Mouse (Mus musculus): Measurements from ENCODE around the gene Armc2. TPM values are rescaled to one million over a fixed set of nuclear protein-coding genes. Genes with fewer than 3 reads are reported as not detected.

Armc2 gene
- polyA plus RNA-seq, 1 experiment from 2014 or later, result 3.4 TPM

DNA sequence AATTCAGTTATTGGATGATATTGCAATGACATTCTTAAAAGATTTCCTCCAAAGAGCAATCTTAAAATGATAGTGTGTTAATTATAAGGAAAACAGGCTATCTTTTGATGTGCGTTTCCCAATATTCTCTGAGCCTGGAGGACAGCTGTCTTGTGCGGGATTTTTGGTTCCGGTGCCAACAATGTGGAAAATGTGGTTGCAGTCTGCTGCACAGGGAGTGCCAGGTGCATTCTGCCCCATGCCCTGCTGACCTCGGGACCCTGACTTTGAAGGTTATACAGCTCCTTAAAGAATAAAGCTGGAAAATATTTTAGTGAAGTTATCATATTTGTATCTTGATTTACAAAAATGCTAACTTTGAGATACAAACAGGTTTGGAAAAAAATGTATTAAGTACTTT, 110.3 kb downstream of the Armc2 start:
- H3K4me3 ChIP-seq, result no peak overlapping the region
- H3K27ac ChIP-seq, result no peak overlapping the region
- WGBS, result 91% methylated on average over 4 of the region's 4 CpGs
- peaks cover 46% of the 10 kb centered on the region for H3K36me3 ChIP-seq
- no peaks in the 10 kb centered on the region for H3K4me1 ChIP-seq
- H3K9me3 ChIP-seq (replicated peaks), result no peaks in the 10 kb centered on the region
- no peaks in the 10 kb centered on the region for H3K27me3 ChIP-seq (ENCODE audit: low read depth, poor library complexity, severe bottlenecking)
- DNase-seq (ENCODE audit: low spot score), result no peak

DNA sequence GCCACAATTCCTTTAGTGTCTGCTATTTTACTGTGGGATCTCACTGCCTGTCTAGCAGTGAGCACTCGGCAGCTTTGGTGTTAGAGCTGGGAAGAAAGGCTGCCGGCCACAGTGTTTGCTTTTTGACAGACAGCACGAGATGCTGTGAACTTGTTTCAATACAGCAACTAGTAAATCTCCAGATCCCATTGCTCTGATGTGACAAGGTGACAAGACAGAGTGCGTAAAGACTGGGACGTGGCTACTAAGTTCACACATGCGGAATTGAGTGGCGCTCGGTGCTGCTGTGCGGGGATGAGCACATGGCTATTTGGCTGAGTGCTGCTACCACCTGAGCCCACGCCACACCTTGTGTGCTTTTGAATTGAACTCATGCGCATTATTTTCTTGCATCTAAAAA, 110.8 kb downstream of the Armc2 start:
- DNase-seq (ENCODE audit: low spot score), result no peak
- peaks cover 49% of the 10 kb centered on the region for H3K36me3 ChIP-seq
- no peak overlapping the region for H3K4me3 ChIP-seq
- H3K27ac ChIP-seq, result no peak overlapping the region
- WGBS, result 79% methylated on average over 11 of the region's 11 CpGs
- H3K9me3 ChIP-seq (replicated peaks), result no peaks in the 10 kb centered on the region
- H3K4me1 ChIP-seq, result no peaks in the 10 kb centered on the region
- no peaks in the 10 kb centered on the region for H3K27me3 ChIP-seq (ENCODE audit: low read depth, poor library complexity, severe bottlenecking)

DNA sequence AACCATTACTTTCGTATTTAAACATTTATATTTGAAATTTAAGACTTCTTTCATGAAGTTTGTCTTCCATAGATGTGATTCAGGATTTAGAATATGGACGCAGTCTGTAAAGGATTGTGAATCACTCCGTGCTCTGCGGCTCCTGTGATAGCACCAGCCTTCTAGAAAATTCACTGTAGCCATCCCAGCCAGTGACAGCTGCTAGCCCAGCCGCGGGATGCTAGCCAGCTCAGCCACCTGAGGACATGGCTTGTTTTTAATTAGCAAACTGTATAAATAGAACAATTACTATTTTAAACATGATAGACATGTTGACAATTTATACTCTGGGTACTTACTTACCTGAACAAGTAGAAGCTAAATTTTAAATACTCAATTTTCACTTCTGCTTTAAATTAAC, 116.4 kb downstream of the Armc2 start:
- Histone ChIP-seq H3K4me3 (no peak overlapping the region), H3K27ac (no peak overlapping the region), H3K36me3 (peaks cover 53% of the 10 kb centered on the region), H3K27me3 (ENCODE audit: low read depth, poor library complexity, severe bottlenecking) (no peaks in the 10 kb centered on the region), H3K9me3 (replicated peaks) (no peaks in the 10 kb centered on the region), H3K4me1 (no peaks in the 10 kb centered on the region)
- WGBS, result 94% methylated on average over 6 of the region's 6 CpGs
- no peak for DNase-seq (ENCODE audit: low spot score)

DNA sequence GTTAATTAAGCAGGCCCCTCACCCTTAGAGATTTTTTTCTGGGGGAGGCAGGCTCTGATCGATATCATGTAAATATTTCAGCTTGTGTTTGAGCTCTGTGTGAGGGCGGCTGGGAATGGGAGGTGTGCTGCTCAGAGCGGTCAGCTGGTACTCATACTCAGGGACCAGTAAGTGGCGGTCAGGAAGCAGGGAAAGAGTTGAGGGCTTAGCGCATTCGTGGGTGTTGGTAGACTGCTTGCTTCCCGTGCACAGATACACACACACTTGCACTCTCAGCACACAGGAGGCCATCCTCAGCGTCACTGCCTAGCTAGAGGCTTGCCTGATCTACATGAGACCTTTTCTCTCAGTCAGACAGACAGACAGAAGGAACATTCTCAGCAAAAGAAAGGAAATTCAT, 116.8 kb downstream of the Armc2 start:
- 93% methylated on average over 8 of the region's 8 CpGs for WGBS
- Histone ChIP-seq H3K4me3 (no peak overlapping the region), H3K36me3 (peaks cover 49% of the 10 kb centered on the region), H3K27me3 (ENCODE audit: low read depth, poor library complexity, severe bottlenecking) (no peaks in the 10 kb centered on the region), H3K9me3 (replicated peaks) (no peaks in the 10 kb centered on the region), H3K27ac (no peak overlapping the region), H3K4me1 (no peaks in the 10 kb centered on the region)
- no peak for DNase-seq (ENCODE audit: low spot score)

DNA sequence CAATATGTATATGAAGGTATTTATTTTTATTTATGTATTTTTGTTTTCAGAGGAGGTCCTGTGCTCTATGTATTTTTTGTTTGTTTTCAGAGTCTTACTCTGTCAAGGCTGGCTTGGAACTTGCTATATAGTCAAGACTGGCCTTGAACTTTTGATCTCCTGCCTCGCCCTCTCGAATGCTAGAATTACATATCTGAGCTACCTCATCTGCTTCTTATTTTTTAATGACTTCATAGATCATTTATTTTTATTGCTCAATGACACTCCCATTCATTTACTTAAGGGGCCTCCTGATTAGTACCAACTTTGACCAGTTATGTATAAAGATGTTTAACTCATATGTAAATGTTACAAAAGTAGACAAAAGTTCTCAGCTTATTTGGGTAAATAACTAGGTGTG, 121.4 kb downstream of the Armc2 start:
- H3K36me3 ChIP-seq, result peaks cover 15% of the 10 kb centered on the region
- 81% methylated on average over 2 of the region's 2 CpGs for WGBS
- peaks cover 16% of the 10 kb centered on the region for H3K4me1 ChIP-seq
- H3K27ac ChIP-seq, result no peak overlapping the region
- H3K4me3 ChIP-seq, result no peak overlapping the region
- no peaks in the 10 kb centered on the region for H3K27me3 ChIP-seq (ENCODE audit: low read depth, poor library complexity, severe bottlenecking)
- no peak for DNase-seq (ENCODE audit: low spot score)
- H3K9me3 ChIP-seq (replicated peaks), result no peaks in the 10 kb centered on the region

DNA sequence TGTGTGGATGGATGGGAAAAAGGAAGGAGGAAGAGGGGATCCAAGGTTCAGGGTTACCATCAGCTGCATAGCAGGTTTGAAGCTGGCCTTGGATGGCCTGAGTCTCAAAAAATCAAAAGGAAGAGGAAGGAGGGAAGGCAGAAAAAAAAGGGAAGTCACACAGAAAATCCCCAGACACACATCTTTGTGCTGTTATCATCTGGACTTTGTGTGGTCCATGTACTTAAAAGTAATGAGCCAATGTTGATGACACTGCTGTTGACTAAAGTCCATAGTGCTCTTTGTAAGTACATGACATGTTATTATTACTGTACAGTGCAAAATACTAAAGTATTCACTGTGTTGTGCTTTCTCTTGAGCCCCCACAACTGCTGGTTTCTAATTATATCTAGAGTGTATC, 121.8 kb downstream of the Armc2 start:
- DNase-seq (ENCODE audit: low spot score), result no peak
- no peaks in the 10 kb centered on the region for H3K27me3 ChIP-seq (ENCODE audit: low read depth, poor library complexity, severe bottlenecking)
- no peaks in the 10 kb centered on the region for H3K9me3 ChIP-seq (replicated peaks)
- H3K27ac ChIP-seq, result no peak overlapping the region
- peaks cover 15% of the 10 kb centered on the region for H3K36me3 ChIP-seq
- H3K4me3 ChIP-seq, result no peak overlapping the region
- H3K4me1 ChIP-seq, result peaks cover 16% of the 10 kb centered on the region

DNA sequence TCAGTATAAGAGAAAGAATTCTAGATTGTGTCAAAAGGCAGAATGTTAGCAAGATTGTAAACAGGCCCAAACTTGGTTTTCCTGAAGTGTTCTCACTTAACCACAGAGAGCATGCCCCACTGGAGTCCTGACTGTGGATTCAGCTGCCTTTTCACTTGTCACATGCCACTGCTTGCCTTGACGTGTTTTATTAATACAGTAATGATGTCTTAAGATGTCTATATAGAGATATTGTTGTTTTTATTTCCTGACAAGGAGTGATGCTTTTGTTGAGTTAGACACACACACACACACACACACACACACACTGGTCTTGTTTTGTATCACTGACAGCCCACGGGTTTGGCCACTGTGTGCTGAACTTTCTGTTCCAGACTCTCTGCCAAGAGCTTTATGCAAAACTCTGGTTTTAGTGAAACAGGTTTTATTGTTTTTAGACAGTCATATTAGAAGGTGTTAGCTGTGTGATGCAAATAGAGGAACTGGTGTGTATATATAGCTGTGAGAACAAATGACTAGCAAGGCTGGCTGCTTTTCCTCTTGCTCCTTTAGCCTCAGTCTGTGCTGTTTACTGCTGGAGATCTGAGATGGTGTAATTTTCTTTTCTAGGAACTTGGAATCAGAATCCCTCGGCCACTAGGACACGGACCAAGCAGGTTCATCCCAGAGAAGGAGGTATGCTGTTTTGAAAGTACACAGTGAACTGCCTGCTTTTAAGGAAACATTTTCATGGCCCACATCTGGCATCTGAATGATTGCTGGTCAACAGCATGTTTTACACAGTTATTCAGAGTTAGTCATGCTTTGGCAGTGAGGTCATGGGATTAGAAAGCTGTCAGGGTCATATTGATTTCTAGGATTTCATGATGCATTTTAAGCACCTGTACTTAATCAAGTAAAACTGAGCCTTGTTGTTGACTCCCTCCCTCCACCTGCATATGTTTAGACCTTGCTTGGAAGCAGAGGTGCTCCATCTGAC, 124.5 kb downstream of the Armc2 start:
- 68% methylated on average over 4 of the region's 4 CpGs for WGBS
- H3K9me3 ChIP-seq (replicated peaks), result no peaks in the 10 kb centered on the region
- no peaks in the 10 kb centered on the region for H3K27me3 ChIP-seq (ENCODE audit: low read depth, poor library complexity, severe bottlenecking)
- no peak overlapping the region for H3K4me3 ChIP-seq
- peaks cover 8% of the 10 kb centered on the region for H3K36me3 ChIP-seq
- peaks cover 16% of the 10 kb centered on the region for H3K4me1 ChIP-seq
- H3K27ac ChIP-seq, result peak overlapping the region; percentile 19; the same call in 1 of the 2 replicates
- DNase-seq (ENCODE audit: low spot score), result no peak

DNA sequence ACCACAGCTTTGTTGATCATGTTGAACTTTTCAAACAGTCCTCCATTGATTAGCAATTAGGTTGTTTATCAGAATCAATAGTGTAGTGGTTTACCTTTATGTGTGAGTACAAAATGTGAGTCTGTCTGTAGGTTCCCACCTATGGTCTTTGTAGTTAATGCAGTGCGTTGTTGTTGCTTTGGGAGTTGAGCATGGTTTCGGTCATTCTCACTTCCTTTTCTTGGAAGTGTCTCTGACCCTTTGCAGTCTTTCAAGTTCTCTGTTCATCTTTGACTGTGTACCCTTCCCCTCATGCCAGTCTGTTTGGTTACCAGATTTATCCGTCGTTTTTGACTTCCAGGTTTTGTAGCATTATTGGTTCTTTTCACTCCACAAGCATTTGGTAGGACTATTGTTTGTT, 126.9 kb downstream of the Armc2 start:
- H3K27me3 ChIP-seq (ENCODE audit: low read depth, poor library complexity, severe bottlenecking), result no peaks in the 10 kb centered on the region
- no peak for DNase-seq (ENCODE audit: low spot score)
- H3K27ac ChIP-seq, result no peak overlapping the region
- H3K36me3 ChIP-seq, result no peaks in the 10 kb centered on the region
- H3K4me3 ChIP-seq, result no peak overlapping the region
- no peaks in the 10 kb centered on the region for H3K9me3 ChIP-seq (replicated peaks)
- 93% methylated on average over 4 of the region's 4 CpGs for WGBS
- H3K4me1 ChIP-seq, result peaks cover 35% of the 10 kb centered on the region

DNA sequence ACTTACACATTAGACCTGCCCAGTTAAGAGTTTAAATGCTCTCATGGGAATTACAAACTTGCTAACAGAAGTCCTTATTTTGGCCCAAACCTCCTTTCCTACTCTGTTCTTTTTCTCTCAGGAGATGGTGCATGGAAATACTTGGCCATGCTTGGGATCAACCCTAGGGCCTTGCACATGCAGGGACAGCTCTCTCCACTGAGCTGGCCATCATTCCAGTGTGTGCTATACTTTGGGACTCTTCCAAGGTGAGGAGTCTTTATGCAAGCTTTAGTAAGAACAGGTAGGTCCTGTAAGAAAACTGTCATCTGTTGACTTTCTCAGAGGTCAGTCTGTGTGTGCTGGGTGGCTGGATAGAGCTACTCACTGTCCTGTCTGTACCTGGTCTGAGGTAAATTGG, 127.7 kb downstream of the Armc2 start:
- H3K36me3 ChIP-seq, result no peaks in the 10 kb centered on the region
- H3K4me3 ChIP-seq, result no peak overlapping the region
- DNase-seq (ENCODE audit: low spot score), result no peak
- no peaks in the 10 kb centered on the region for H3K9me3 ChIP-seq (replicated peaks)
- no peak overlapping the region for H3K27ac ChIP-seq
- peaks cover 35% of the 10 kb centered on the region for H3K4me1 ChIP-seq
- H3K27me3 ChIP-seq (ENCODE audit: low read depth, poor library complexity, severe bottlenecking), result no peaks in the 10 kb centered on the region

DNA sequence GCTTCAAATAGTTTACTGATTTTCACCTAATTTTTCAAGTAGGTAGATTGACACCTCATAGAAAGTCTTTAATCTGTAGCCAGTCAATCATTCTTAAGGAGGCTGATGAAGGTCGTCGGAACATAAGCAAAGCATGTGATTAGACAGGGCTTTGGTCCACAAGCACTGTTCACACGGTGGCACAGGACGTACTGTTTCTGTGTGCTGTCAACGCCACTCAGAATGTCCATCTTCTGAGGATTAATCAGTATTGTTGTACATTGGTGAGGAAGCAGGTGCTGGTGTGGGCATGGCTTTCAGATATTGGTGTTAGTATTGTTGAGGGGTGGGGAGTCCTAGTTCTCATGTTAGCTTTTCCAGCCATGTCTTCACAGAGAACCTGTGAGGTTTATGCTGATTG, 128.7 kb downstream of the Armc2 start:
- Histone ChIP-seq H3K4me1 (peaks cover 33% of the 10 kb centered on the region), H3K36me3 (no peaks in the 10 kb centered on the region), H3K27ac (no peak overlapping the region), H3K4me3 (no peak overlapping the region), H3K9me3 (replicated peaks) (no peaks in the 10 kb centered on the region), H3K27me3 (ENCODE audit: low read depth, poor library complexity, severe bottlenecking) (no peaks in the 10 kb centered on the region)
- DNase-seq (ENCODE audit: low spot score), result no peak
- WGBS, result 68% methylated on average over 5 of the region's 5 CpGs

DNA sequence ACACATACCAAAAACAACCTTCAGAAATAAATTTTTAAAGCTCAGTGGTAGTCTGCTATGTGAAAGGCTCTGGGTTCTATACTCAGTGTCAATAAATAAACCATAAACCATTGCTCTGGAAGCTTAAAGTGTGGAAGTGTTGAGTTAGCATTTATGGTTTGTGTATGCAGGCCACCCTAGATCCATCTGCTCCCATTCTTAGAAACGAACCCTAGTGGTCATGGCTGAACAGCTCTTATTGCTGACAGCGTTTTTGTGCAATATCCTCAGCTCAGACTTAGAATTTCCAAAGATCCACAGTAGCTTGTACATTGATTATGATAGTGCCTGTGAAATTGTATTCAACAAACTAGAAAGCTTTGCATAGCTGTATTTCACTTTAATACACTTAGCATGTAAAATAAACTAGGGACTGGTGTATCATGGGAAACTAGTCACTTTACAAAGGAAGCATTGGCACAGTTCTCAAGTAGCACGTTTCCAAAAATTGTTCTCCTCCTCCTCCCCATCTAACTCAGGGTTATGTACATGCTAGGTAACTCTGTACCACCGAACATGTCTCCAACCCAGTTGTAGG, 129.8 kb downstream of the Armc2 start:
- no peaks in the 10 kb centered on the region for H3K27me3 ChIP-seq (ENCODE audit: low read depth, poor library complexity, severe bottlenecking)
- no peaks in the 10 kb centered on the region for H3K36me3 ChIP-seq
- peak overlapping the region; percentile 68; the same call in 1 of the 2 replicates for H3K4me3 ChIP-seq
- WGBS, result 63% methylated on average over 4 of the region's 4 CpGs
- H3K27ac ChIP-seq, result no peak overlapping the region
- DNase-seq (ENCODE audit: low spot score), result no peak
- H3K4me1 ChIP-seq, result peaks cover 26% of the 10 kb centered on the region
- no peaks in the 10 kb centered on the region for H3K9me3 ChIP-seq (replicated peaks)

DNA sequence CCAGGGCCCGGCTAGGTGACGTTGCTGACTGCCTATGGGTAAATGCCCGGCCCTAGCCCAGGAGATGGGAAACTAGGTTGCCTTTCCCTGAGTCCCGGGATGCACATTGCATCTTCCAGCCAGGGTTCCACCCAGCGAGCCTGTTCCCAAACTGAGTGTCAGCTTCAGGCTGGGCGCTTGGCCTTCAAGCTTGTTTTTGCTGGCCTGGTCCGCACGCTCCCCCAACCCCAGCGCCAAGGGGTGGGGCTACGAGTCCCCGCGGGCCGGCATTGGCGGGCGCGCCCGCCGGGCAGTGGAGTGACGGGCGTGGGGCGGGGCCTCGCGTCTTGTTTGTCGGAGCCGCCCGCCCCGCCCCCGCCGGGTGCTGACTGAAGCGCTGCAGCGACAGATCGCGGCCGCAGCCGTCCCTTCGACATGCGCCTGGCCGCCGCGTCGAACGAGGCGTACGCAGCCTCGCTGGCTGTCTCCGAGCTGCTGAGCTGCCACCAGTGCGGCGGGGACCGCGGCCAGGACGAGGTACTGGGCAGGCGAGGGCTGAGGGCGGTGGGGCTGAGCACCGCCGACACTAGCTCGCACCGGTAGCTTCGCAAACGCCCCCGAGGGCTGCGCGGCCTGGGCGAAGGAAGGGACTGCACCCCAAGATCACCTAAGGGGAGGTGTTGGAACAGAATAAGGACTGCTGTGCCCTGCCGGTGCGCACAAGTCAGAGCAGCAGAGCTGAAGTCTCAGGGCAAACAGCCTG, 131.0 kb downstream of the Armc2 start:
- Histone ChIP-seq H3K27ac (peak overlapping the region; percentile 93), H3K27me3 (ENCODE audit: low read depth, poor library complexity, severe bottlenecking) (no peaks in the 10 kb centered on the region), H3K9me3 (replicated peaks) (no peaks in the 10 kb centered on the region), H3K4me1 (peaks cover 25% of the 10 kb centered on the region), H3K36me3 (no peaks in the 10 kb centered on the region), H3K4me3 (peak overlapping the region; percentile 68)
- 2% methylated on average over 65 of the region's 65 CpGs for WGBS
- DNase-seq (ENCODE audit: low spot score), result peak; percentile 97
